Mouse (Mus musculus) G1E (cell line): ENCODE data around the gene Icmt. TPM values are rescaled to one million over a fixed set of nuclear protein-coding genes. Genes with fewer than 3 reads are reported as not detected.

ENCODE experiments used
- ATAC-seq: 2 replicates; pipeline ENCODE4 v1.8.0; 2016; ENCODE audit warnings: mild to moderate bottlenecking; ENCODE audit not compliant: insufficient number of reproducible peaks, poor library complexity, low FRiP score, severe bottlenecking; ENCODE audit errors: extremely low read depth
- DNase-seq: peaks from one replicate; pipeline ENCODE4 v3.0.0; 2012; ENCODE audit warnings: low spot score
- H3K27me3 ChIP-seq: 2 replicates; pipeline ENCODE4 v1.6.1; 2012; ENCODE audit warnings: mild to moderate bottlenecking, low read length, inconsistent platforms; ENCODE audit not compliant: insufficient read depth
- H3K36me3 ChIP-seq: replicated peaks from 2 replicates; pipeline ENCODE3; 2012; ENCODE audit warnings: mild to moderate bottlenecking, inconsistent platforms
- H3K4me1 ChIP-seq: 2 replicates; pipeline ENCODE4 v1.6.1; 2012; ENCODE audit warnings: low read depth, low read length, inconsistent platforms, mixed read lengths; ENCODE audit not compliant: insufficient read depth
- H3K4me3 ChIP-seq: 2 replicates; pipeline ENCODE4 v1.5.1; 2012; ENCODE audit warnings: low read depth, mild to moderate bottlenecking, inconsistent platforms, low read length, moderate library complexity, mixed read lengths
- H3K9me3 ChIP-seq: replicated peaks from 2 replicates; pipeline ENCODE4 v1.6.1; 2012; ENCODE audit warnings: inconsistent platforms
- CTCF ChIP-seq: IDR thresholded peaks from 2 replicates; pipeline ENCODE4 v1.5.1; 2012; ENCODE audit warnings: low read depth, low read length, inconsistent platforms, mixed read lengths
- GATA1 ChIP-seq: IDR thresholded peaks from 2 replicates; pipeline ENCODE4 v1.6.1; 2012; ENCODE audit warnings: borderline replicate concordance, low read length, inconsistent platforms, mixed read lengths
- GATA2 ChIP-seq: IDR thresholded peaks from 2 replicates; pipeline ENCODE4 v1.6.1; 2012; ENCODE audit warnings: low read depth, low read length, inconsistent platforms, borderline replicate concordance
- POLR2AphosphoS5 ChIP-seq: IDR thresholded peaks from 2 replicates; pipeline ENCODE4 v1.6.1; 2012; ENCODE audit warnings: low read depth, low read length, inconsistent platforms; ENCODE audit not compliant: insufficient replicate concordance
- TAL1 ChIP-seq: conservative IDR thresholded peaks from 2 replicates; pipeline ENCODE4 v1.6.1; 2012; ENCODE audit warnings: low read depth, low read length, inconsistent platforms, mixed read lengths
- polyA plus RNA-seq: library from polyadenylated mRNA; stranded (reverse); fragments of >175 nt; gene quantifications from 2 replicates; pipeline ENCODE4 v1.2.3, GENCODE M21; 2012
- total RNA-seq, 2 experiments: library from RNA; stranded (forward) in 1 of 2; stranded (reverse) in 1 of 2; fragments of 200-1000 nt in 1 of 2; fragments of >200 nt in 1 of 2; fragmentation: Nextera tagmentation in 1 of 2; gene quantifications; 2 replicates each; pipeline ENCODE4 v1.2.3; 2014 to 2017

Icmt gene
- total and polyA plus RNA-seq, 3 experiments, result 19.0 to 21.9 (median 21.5) TPM

GRCm38 (mm10) chr4:152302012-152302411 lies 5.0 kb downstream of the Icmt start:
- TF ChIP-seq TAL1 (no peak), GATA1 (no peak), CTCF (no peak), GATA2 (no peak), POLR2AphosphoS5 (no peak)
- Histone ChIP-seq H3K27me3 (no peaks in the 10 kb centered on the region), H3K4me1 (peaks cover 24% of the 10 kb centered on the region), H3K36me3 (peaks cover 84% of the 10 kb centered on the region), H3K9me3 (no peaks in the 10 kb centered on the region), H3K4me3 (no peak overlapping the region)
- no peak for DNase-seq
- ATAC-seq, result no peak

- H3K4me1 ChIP-seq, result peaks cover 17% of the 10 kb centered on the region
- H3K9me3 ChIP-seq, result no peaks in the 10 kb centered on the region
- H3K4me3 ChIP-seq, result no peak overlapping the region
- H3K27me3 ChIP-seq, result no peaks in the 10 kb centered on the region
- DNase-seq, result no peak
- peaks cover 94% of the 10 kb centered on the region for H3K36me3 ChIP-seq
- no peak for ATAC-seq
- no peak for TF ChIP-seq POLR2AphosphoS5
- TF ChIP-seq CTCF, result no peak
- TF ChIP-seq GATA1, result no peak
Measured at GRCm38 (mm10) chr4:152303172-152303571, 6.1 kb downstream of the Icmt start.

GRCm38 (mm10) chr4:152304685-152305084 lies 7.7 kb downstream of the Icmt start:
- Histone ChIP-seq H3K36me3 (peaks cover 96% of the 10 kb centered on the region), H3K4me1 (peaks cover 3% of the 10 kb centered on the region; the same call in 1 of the 2 replicates), H3K27me3 (no peaks in the 10 kb centered on the region), H3K9me3 (no peaks in the 10 kb centered on the region), H3K4me3 (no peak overlapping the region)
- DNase-seq (no peak), ATAC-seq (no peak)
- TF ChIP-seq GATA2, result no peak
- no peak for TF ChIP-seq TAL1
- TF ChIP-seq CTCF, result no peak
- no peak for TF ChIP-seq GATA1
- no peak for TF ChIP-seq POLR2AphosphoS5

GRCm38 (mm10) chr4:152305991-152306390 lies 9.0 kb downstream of the Icmt start:
- TF ChIP-seq CTCF (no peak), POLR2AphosphoS5 (no peak), TAL1 (no peak), GATA1 (no peak), GATA2 (no peak)
- Histone ChIP-seq H3K4me1 (0 out of 2 replicates have a peak, but pooled peaks cover 3% of the 10 kb centered on the region), H3K4me3 (no peak overlapping the region), H3K27me3 (no peaks in the 10 kb centered on the region), H3K9me3 (no peaks in the 10 kb centered on the region), H3K36me3 (peaks cover 85% of the 10 kb centered on the region)
- no peak for DNase-seq
- ATAC-seq, result no peak

- Histone ChIP-seq H3K4me3 (no peak overlapping the region), H3K9me3 (no peaks in the 10 kb centered on the region), H3K4me1 (peaks cover 3% of the 10 kb centered on the region; the same call in 1 of the 2 replicates), H3K27me3 (no peaks in the 10 kb centered on the region; the same call in 1 of the 2 replicates), H3K36me3 (peaks cover 69% of the 10 kb centered on the region)
- ATAC-seq (no peak), DNase-seq (no peak)
- TF ChIP-seq TAL1 (no peak), GATA1 (no peak), GATA2 (no peak), POLR2AphosphoS5 (no peak), CTCF (no peak)
Measured at GRCm38 (mm10) chr4:152307542-152307941, 10.5 kb downstream of the Icmt start.

- peaks cover 24% of the 10 kb centered on the region for H3K36me3 ChIP-seq
- no peak for DNase-seq
- TF ChIP-seq CTCF (no peak), GATA1 (no peak), GATA2 (no peak), TAL1 (no peak), POLR2AphosphoS5 (no peak)
- peaks cover 7% of the 10 kb centered on the region for H3K9me3 ChIP-seq
- peaks cover 3% of the 10 kb centered on the region; the same call in 1 of the 2 replicates for H3K4me1 ChIP-seq
- H3K27me3 ChIP-seq, result peaks cover 9% of the 10 kb centered on the region; the same call in 1 of the 2 replicates
- ATAC-seq, result no peak
- no peak overlapping the region for H3K4me3 ChIP-seq
Measured at GRCm38 (mm10) chr4:152312186-152312585, 15.2 kb downstream of the Icmt start.
